Mouse (Mus musculus) CD4-positive, CD25-positive, alpha-beta regulatory T cell, adult 4 months (primary cell): ENCODE data around the gene Nemp2. TPM values are rescaled to one million over a fixed set of nuclear protein-coding genes. Genes with fewer than 3 reads are reported as not detected.
"Not testable (repeated sequence)": the region's sequence is repeated elsewhere in the genome, so short reads cannot be mapped to it uniquely, and the experiment has no call there.

Experiments used
- ATAC-seq: one replicate; pipeline ENCODE4 v1.8.0; 2017
- polyA plus RNA-seq, 2 experiments: library from polyadenylated mRNA; unstranded; fragments of 100-300 nt; shearing (Covaris generic); gene quantifications; one replicate each; pipeline ENCODE4 v1.2.1; 2017

Gene Nemp2
- polyA plus RNA-seq, 2 experiments from 2014 or later: 28.7 to 37.3 TPM

DNA sequence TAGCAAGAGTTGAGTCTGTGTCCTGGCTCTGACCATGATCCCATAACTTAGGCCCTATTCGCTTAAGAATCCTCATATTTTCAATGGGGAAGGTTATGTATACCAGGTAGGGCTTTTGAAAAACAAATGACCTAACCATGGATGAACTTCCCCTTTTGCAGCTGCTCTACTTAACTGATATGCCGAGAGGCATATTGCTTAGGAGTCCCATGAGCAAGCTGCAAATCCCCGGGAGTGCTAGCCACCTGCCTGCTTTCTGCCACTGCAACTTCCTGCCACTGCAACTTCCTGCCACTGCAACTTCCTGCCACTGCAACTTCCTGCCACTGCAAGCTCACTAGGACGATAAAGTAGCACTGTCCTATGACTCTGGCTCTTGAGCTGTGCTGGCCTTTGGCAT lies 24.6 kb downstream of the Nemp2 start:
- peak; percentile 51 for ATAC-seq

GRCm38 (mm10) chr1:52658160-52658559 lies 27.7 kb downstream of the Nemp2 start:
- no peak for ATAC-seq

DNA sequence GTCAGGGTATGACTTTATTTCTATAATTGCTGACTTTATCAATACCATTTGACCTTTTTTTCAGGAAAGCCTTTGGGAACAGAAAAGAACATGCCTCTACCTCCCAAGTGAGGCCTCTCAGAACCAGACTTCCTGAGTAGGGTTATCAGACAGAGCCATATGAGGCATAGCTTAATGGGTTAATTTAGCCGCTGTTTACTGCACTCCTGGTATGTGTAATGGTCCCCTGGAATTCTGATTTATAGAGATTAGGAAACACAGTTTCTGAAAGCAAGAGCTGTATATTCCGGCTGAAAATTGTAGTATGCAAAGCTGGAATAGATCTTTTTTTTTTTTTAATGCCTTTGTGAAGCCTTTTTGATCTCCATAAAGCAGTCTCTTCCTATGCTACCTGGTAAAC lies 29.8 kb downstream of the Nemp2 start:
- no peak for ATAC-seq

DNA sequence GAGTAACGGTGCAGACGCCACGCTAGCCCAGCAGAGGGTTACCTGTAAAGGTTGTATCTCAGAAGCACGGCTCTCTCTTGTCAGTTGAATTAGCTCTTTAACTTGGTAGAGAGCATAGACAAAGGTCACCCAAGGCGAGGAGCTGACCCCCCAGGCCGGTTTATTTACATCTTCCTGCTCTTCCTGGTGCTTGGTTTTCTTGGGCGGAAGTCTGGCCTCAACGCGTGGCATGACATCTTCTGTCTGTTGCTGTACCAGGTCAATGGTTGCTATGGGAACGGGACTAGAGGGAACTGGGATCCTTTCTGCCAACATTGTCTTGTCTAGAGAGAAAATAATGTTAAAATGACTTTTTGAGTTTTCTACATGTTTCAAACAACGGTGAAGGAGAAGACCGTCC lies 30.3 kb downstream of the Nemp2 start:
- no peak for ATAC-seq

DNA sequence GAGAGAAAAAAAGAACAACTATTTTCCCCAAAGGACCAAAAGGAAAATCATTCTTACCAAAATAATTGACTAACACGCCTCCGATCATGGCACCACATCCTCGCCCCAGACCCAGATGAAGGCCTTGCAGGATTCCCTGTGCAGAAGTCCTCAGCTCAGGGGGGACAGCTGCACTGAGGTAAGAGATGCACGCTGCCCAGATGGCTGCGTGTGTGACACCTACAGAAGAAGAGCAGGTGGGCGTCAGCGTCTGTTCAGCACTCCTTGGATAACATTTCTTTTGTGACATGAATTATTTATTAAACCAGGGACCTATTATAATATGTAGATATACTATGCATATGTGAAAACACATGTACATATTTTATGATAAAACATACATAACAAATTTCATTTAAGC lies 32.7 kb downstream of the Nemp2 start:
- no peak for ATAC-seq

- ATAC-seq: no peak
Measured at GRCm38 (mm10) chr1:52668743-52669323, 38.3 kb downstream of the Nemp2 start.

DNA sequence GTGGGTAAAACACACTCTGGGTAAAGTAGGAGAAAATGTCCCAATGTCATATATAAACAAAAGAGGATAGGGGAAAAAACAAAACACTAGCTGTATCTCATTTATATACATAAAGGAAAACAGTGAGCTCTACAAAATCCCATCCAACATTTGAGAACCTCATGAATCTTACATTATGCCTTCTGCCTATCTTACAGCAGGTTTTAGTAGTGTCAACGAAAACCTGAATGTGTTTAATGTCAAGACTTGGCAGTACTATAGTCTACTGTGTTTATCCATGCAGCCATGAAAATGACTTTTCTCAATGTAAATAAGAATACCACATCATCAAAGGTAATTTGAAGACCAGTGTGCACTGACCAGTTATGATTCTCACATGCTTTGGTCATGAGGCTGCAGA lies 39.4 kb downstream of the Nemp2 start:
- ATAC-seq: no peak

DNA sequence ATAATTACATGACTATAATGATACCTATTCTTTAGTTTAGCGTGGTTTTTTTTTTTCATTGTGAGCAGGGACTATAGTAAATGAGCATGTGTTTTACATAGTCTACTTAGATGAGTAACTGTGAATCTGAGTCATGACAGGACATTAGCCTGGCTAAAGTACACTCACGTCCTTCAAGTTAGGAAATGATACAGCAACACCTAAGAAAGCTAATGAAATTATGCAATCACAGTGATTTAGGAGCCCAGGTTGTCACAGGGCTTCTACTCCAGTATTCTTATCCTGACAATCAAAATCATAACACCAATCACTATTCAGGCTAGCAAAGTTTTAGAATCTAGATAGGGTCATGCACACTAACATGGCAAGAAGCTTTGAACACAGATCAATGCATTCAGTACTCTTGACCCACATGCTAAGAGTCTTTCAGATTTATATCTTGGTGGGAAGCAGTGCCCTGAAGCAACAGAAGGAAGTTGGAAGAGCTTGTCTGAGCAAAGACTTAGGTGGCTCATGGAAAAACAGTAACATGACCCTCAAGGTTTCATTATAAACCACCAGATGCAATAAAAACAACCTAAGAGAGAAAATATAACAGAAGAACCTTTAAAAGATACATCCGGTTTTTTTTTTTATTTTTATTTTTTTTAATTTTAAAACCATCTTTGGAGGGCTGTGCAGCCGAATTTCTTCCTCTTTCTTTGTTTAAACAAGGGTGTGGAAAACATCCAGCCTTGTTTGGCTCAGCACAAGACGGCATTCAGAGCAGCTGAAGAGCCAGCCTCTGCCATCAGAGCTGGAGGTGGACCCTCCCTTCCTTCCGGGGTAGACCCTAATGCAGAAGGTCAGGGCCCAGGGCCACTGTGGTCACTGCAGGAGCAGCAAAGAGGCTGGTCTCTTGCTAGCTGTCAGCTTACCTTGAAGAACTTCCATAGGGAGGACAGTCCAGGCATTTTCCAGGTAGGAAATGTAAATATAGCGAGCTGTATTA lies 45.4 kb downstream of the Nemp2 start:
- no peak for ATAC-seq

GRCm38 (mm10) chr1:52676621-52677020 lies 46.1 kb downstream of the Nemp2 start:
- ATAC-seq: no peak

DNA sequence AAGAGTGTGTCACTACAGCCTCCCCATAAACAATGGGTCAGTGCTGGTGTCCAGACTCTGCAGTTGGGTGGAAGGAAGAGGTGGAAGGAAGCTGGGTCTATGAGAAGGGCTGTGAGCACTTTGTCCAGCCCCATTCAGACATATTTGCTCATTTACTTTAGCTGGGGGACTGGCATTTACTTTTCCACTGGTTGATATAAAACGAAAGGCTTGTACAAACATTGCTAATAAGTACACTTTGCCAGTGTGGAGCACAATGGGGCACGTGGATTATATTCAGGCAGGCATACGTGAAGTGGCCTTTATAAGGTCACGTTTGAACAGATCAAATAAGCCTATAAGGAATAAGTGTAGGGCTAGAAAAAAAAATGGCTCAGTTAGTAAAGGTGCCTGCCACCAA lies 53.0 kb downstream of the Nemp2 start:
- ATAC-seq: no peak

GRCm38 (mm10) chr1:52687636-52688035 lies 57.1 kb downstream of the Nemp2 start:
- no peak for ATAC-seq

DNA sequence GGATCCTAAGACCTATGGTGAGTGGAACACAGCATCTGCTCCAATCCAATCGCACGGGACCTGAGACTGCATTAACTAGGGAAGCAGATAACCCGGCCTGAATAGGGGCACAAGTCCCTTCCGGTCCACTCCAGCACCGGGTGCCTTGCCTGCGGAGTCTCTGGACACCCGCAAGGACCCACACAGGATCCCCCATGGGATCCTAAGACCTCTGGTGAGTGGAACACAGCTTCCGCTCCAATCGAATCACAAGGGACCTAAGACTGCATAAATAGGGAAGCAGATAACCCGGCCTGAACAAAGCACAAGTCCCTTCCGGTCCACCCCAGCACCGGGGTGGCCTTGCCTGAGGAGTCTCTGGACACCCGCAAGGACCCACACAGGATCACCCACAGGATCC lies 64.0 kb downstream of the Nemp2 start:
- ATAC-seq: not testable (repeated sequence)

Other genes with a start within 250 kb of the Nemp2 start
- gene Nab1, start 130.0 kb upstream of the Nemp2 start, polyA plus RNA-seq: 10 to 100 TPM; 16.0 to 21.9 TPM
- 1 to 10 TPM; 4.5 to 5.2 TPM for gene Mfsd6, start 96.8 kb downstream of the Nemp2 start, polyA plus RNA-seq
- 100 to 1,000 TPM in 1 of 2 experiments, 10 to 100 TPM in 1; 94.9 to 141 TPM for gene Inpp1, start 187.0 kb downstream of the Nemp2 start, polyA plus RNA-seq
- gene Hibch, start 214.2 kb downstream of the Nemp2 start, polyA plus RNA-seq: 10 to 100 TPM; 26.4 to 27.5 TPM